Mouse (Mus musculus) testis, adult 2 months (tissue): ENCODE data around the gene Gjb4. TPM values are rescaled to one million over a fixed set of nuclear protein-coding genes. Genes with fewer than 3 reads are reported as not detected.

Experiments
- H3K27ac ChIP-seq: fragments of 200-500 bp; 2 replicates; pipeline ENCODE4 v1.5.1; 2012; ENCODE audit warnings: low read depth, low read length; ENCODE audit not compliant: control insufficient read depth, insufficient read depth
- H3K27me3 ChIP-seq: fragments of 200-500 bp; 2 replicates; pipeline ENCODE4 v1.6.1; 2012; ENCODE audit warnings: mild to moderate bottlenecking, low read length, moderate library complexity; ENCODE audit not compliant: control insufficient read depth, insufficient read depth
- H3K36me3 ChIP-seq: fragments of 200-500 bp; 2 replicates; pipeline ENCODE4 v1.6.1; 2012; ENCODE audit warnings: mild to moderate bottlenecking, low read length; ENCODE audit not compliant: control insufficient read depth, insufficient read depth
- H3K4me1 ChIP-seq: fragments of 200-500 bp; 2 replicates; pipeline ENCODE4 v1.6.1; 2012; ENCODE audit warnings: low read length; ENCODE audit not compliant: control insufficient read depth, insufficient read depth
- H3K4me3 ChIP-seq: fragments of 200-500 bp; 2 replicates; pipeline ENCODE4 v1.5.1; 2012; ENCODE audit warnings: low read depth, mild to moderate bottlenecking, low read length, moderate library complexity, mixed read lengths; ENCODE audit not compliant: control insufficient read depth
- CTCF ChIP-seq: fragments of 200-500 bp; IDR thresholded peaks from 2 replicates; pipeline ENCODE4 v1.5.1; 2012; ENCODE audit warnings: low read depth, mild to moderate bottlenecking, inconsistent platforms, low read length, moderate library complexity; ENCODE audit not compliant: control insufficient read depth, insufficient read depth, insufficient replicate concordance
- POLR2A ChIP-seq: fragments of 200-500 bp; IDR thresholded peaks from 2 replicates; pipeline ENCODE4 v1.6.1; 2012; ENCODE audit warnings: low read depth, mild to moderate bottlenecking, inconsistent platforms, low read length, moderate library complexity; ENCODE audit not compliant: control insufficient read depth
- polyA plus RNA-seq: library from polyadenylated mRNA; depleted of rRNA; stranded (reverse); fragments of >200 nt; gene quantifications from 2 replicates; pipeline ENCODE4 v1.2.3, GENCODE M21; 2012

Gjb4 gene
- polyA plus RNA-seq, 1 experiment, result not detected

DNA sequence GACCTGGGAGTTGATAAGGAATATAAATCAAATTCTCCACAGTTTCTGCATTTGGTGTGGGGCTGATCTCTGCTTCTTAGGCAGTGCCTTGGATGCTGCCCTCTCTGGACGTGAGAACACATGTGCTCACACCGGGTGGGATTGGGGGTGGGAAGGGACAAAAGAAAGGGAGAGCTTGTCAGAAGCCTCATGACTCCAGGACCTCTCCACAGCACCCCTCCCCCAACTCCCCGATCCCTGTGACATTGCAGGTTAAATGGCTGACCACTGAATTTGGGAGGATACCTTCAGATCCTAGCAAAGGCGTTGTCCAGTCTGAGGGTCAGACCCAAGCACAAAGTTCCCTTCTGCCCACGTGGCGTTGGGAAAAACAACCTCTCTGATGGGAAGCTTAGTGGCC, 10.6 kb upstream of the Gjb4 start:
- Histone ChIP-seq H3K27me3 (no peaks in the 10 kb centered on the region), H3K36me3 (no peaks in the 10 kb centered on the region), H3K4me3 (no peak overlapping the region), H3K27ac (no peak overlapping the region), H3K4me1 (no peaks in the 10 kb centered on the region; the same call in 1 of the 2 replicates)
- TF ChIP-seq CTCF (no peak), POLR2A (no peak)

DNA sequence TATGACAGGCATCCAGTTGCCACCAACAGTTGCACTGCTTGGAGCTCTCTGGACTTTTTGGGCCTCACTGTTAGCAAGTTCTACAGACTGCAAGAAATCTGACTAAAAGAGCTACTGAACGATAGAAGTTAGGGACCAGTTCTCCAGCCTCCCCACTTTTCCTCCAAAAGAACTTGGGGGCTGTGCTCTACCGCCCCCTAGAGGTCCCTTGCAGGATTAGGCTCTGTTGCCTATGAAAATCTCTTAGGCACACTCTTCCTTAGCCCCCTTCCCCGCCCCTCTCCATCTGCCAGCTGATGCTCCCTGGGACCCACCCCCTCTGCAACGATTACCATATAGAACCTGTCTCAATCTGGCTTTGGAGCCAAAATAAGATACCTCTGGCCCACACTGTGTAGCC, 9.4 kb upstream of the Gjb4 start:
- H3K4me1 ChIP-seq, result no peaks in the 10 kb centered on the region
- H3K36me3 ChIP-seq, result no peaks in the 10 kb centered on the region
- TF ChIP-seq POLR2A (no peak), CTCF (peak; percentile 47; the same call in 1 of the 2 replicates)
- H3K27ac ChIP-seq, result no peak overlapping the region
- H3K27me3 ChIP-seq, result no peaks in the 10 kb centered on the region
- no peak overlapping the region for H3K4me3 ChIP-seq

DNA sequence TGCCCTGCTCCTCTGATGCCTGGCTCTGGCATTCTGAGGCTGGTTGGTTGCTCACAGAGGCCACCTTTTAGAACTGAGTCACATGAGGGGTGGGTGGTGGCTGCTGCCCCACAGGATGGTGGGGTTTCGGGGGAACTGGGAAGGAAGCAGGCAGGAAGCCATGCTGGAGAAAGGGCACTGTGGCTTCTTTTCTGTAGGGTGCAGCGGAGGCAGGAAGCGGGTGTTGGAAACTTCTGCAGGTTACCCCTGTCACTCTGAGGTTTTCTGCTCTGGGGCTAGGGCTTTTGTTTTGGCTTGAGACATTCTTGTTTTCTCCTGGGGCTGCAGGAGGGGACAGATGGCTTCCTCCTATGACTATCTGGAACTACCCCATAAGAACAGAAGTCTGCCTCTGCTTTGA, 8.6 kb upstream of the Gjb4 start:
- Histone ChIP-seq H3K27me3 (no peaks in the 10 kb centered on the region), H3K36me3 (no peaks in the 10 kb centered on the region), H3K4me3 (no peak overlapping the region), H3K4me1 (no peaks in the 10 kb centered on the region), H3K27ac (no peak overlapping the region)
- TF ChIP-seq POLR2A (no peak), CTCF (no peak)

DNA sequence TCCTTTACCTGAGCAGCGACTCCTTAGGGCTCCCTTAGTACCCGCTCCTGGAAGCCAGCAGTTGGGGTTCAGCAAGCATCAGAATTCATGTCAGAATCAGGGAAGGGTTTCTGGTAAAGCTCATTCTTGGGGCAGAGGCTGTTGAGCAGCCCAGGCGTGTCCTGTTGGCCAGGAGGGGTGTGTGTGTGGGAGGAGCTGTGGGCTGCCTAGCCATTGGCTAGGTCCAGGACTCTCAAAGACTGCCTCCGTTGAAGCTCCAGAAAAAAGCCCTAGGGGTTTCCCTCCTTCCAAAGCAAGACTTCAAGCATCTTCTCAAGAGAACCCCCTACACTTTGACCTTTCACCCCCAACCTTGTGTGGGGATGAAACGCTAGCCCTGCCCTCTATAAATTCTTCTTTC, 4.1 kb upstream of the Gjb4 start, which contains the start of gene Gjb5:
Gjb5 (minus strand) TSS at position 164 of the 400 bp plus-strand sequence.
- H3K4me3 ChIP-seq, result no peak within 1 kb of the TSS
- no peaks in the 10 kb centered on the region for H3K4me1 ChIP-seq
- no peak within 1 kb of the TSS for H3K27ac ChIP-seq
- H3K36me3 ChIP-seq, result no peaks in the 10 kb centered on the region
- TF ChIP-seq CTCF (no peak), POLR2A (no peak)
- H3K27me3 ChIP-seq, result no peaks in the 10 kb centered on the region

DNA sequence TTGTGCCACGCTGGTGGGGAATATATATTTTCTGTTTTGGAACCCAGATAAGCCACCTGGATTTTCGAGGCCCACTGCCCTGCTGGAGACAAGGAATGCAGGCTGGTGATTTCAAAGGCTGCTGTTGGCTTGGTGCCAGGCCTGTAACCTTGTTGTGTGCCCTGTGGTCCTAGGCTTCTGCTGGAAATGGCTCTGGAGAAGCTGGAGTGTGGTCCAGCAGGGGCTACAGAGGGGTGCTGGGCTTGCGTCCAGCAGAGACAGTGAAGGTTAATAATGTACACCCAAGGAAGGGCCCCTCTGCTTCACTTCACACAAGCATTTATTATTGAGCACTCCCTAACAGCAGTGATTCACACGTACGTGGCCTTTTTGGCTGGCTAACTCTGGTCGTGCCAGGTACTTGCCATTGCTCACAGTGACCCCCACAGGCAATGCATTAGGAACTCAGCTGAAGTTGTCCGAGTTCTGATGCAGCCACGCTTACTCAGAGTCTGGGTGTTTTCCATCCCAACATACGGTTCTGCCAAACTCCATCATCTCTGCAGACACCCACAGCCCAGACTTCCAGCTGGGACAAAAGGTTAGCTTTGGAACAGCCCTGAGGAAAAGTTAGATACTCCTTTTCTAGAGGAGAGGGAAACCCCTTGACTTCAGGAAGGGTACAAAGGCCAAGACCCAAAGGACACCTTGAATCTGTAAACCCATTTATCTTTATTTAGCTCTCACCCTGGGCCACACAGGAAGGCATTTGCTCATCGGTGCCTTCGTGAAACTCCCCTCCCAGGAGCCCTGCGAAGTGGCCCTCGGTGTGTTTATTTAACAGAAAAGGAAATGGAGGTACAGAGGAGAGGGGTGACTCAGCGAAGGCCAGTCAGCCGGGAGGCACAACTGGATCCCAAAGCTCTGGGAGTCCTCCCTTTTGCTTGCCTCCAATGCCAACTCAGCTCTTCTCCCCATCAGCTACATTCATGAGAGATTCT, 915 bp upstream of the Gjb4 start:
- TF ChIP-seq CTCF (no peak), POLR2A (no peak)
- H3K4me1 ChIP-seq, result no peaks in the 10 kb centered on the region
- H3K36me3 ChIP-seq, result no peaks in the 10 kb centered on the region
- H3K4me3 ChIP-seq, result no peak overlapping the region
- no peaks in the 10 kb centered on the region for H3K27me3 ChIP-seq
- no peak overlapping the region for H3K27ac ChIP-seq

DNA sequence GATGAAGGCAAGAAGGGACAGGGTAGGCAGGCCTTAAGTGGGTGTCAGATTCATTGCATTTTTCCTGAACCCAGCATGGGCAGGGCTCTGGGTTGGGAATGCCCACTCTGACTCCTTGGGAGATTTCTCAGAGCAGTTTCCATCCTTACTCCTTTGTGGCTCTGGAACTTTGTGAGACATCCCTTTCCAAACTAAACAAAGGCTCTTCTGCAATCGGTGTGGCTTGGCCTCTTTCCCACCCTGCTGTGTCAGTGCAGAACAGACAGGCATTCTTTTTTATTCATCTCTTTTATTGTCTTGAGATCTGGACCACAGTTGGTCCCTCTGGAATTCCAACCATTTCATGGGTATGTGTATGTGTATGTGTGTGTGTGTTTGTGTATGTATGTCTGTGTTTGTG, 1.3 kb downstream of the Gjb4 start:
- no peak overlapping the region for H3K27ac ChIP-seq

DNA sequence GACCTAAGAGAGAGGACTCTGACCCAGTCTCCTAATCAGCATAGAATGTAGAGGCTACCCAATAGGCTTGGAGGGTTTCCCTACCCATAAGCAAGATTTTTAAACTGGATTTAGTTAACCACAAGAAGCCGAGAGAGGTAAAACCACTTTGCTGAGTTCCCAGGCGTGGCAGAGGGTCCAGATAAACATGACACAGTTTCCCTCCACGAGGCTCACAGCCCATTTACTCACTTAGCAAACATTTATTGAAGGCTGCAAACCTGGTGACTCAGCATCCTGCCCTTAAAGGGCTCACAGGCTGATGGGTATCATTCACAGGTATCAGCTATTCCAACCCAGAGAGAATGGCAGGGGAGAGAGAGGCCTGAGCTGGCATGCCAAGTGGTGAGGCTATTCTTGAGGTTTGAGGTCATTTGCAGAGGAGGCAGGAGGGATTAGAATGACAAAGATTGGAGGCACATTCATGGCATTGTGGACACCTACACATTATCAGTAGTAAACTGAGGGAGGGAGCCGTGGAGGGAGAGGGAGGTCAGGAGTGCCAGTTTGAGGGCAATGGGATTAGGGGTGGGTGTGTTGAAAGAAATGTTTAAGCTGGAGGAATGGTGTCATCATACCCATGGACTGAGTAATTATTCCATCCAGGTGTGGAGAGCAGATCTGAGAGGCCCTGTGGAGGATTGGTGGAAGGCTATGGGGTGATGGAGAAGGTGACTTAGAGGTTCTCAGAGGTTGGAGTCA, 4.2 kb downstream of the Gjb4 start:
- Histone ChIP-seq H3K4me1 (no peaks in the 10 kb centered on the region), H3K27ac (no peak overlapping the region), H3K36me3 (no peaks in the 10 kb centered on the region), H3K27me3 (no peaks in the 10 kb centered on the region), H3K4me3 (no peak overlapping the region)
- TF ChIP-seq CTCF, result no peak
- no peak for TF ChIP-seq POLR2A

More for the DNA sequence above, 1.3 kb downstream of the Gjb4 start:
- H3K4me3 ChIP-seq, result no peak overlapping the region
- no peaks in the 10 kb centered on the region for H3K27me3 ChIP-seq
- H3K36me3 ChIP-seq, result no peaks in the 10 kb centered on the region
- TF ChIP-seq CTCF, result no peak
- no peak for TF ChIP-seq POLR2A
- no peaks in the 10 kb centered on the region for H3K4me1 ChIP-seq
